Mouse (Mus musculus) forebrain, embryonic 14.5 days (tissue): ENCODE data around the gene Spesp1. TPM values are rescaled to one million over a fixed set of nuclear protein-coding genes. Genes with fewer than 3 reads are reported as not detected.

ENCODE experiments used
- ATAC-seq: fragments of 200-750 bp; cut with Nextera tagmentation; 2 replicates; pipeline ENCODE4 v1.8.0; 2017; ENCODE audit warnings: mild to moderate bottlenecking, moderate library complexity
- DNase-seq: peaks from one replicate; pipeline ENCODE4 v3.0.0-alpha.2; 2015; ENCODE audit warnings: low spot score
- H3K27ac ChIP-seq: fragments of 300-500 bp; sonication (generic); 2 replicates; pipeline ENCODE4 v1.5.1; 2014; ENCODE audit warnings: low read depth, mild to moderate bottlenecking, control low read depth, low read length, moderate library complexity
- H3K27me3 ChIP-seq: fragments of 300-500 bp; sonication (generic); replicated peaks from 2 replicates; pipeline ENCODE4 v1.6.1; 2014; ENCODE audit warnings: low read length, control low read depth, mixed read lengths; ENCODE audit not compliant: control insufficient read depth, insufficient read depth
- H3K36me3 ChIP-seq: fragments of 300-500 bp; sonication (generic); 2 replicates; pipeline ENCODE4 v1.6.1; 2014; ENCODE audit warnings: low read length, control low read depth; ENCODE audit not compliant: control insufficient read depth, insufficient read depth
- H3K4me1 ChIP-seq: fragments of 300-500 bp; sonication (generic); 2 replicates; pipeline ENCODE4 v1.6.1; 2014; ENCODE audit warnings: antibody characterized with exemption, low read length, control low read depth; ENCODE audit not compliant: control insufficient read depth, insufficient read depth
- H3K4me2 ChIP-seq: fragments of 300-500 bp; sonication (generic); 2 replicates; pipeline ENCODE4 v1.6.1; 2014; ENCODE audit warnings: mild to moderate bottlenecking, control low read depth, low read length
- H3K4me3 ChIP-seq: fragments of 300-500 bp; sonication (generic); 2 replicates; pipeline ENCODE4 v1.5.1; 2014; ENCODE audit warnings: low read depth, low read length, control low read depth
- H3K9ac ChIP-seq: fragments of 300-500 bp; sonication (generic); 2 replicates; pipeline ENCODE4 v1.6.1; 2014; ENCODE audit warnings: mild to moderate bottlenecking, low read length, control low read depth, moderate library complexity
- H3K9me3 ChIP-seq: fragments of 300-500 bp; sonication (generic); replicated peaks from 2 replicates; pipeline ENCODE4 v1.6.1; 2016; ENCODE audit warnings: low read length, control low read depth, mixed read lengths; ENCODE audit not compliant: control insufficient read depth
- WGBS: fragments of 180-500 bp; shearing (Covaris S2); extraction: QIAGEN DNeasy Blood & Tissue Kit; methylation state at CpG from one replicate; pipeline ENCODE4 v1.1.7; 2014; 5-methylcytosine and 5-hydroxymethylcytosine counted together
- polyA plus RNA-seq: library from polyadenylated mRNA; unstranded; fragments of >200 nt; fragmentation: Nextera tagmentation; extraction: Ambion mirVana; gene quantifications from 2 replicates; pipeline ENCODE4 v1.2.1, GENCODE M21; 2014

The Spesp1 gene
- polyA plus RNA-seq = not detected in 2 replicates

DNA sequence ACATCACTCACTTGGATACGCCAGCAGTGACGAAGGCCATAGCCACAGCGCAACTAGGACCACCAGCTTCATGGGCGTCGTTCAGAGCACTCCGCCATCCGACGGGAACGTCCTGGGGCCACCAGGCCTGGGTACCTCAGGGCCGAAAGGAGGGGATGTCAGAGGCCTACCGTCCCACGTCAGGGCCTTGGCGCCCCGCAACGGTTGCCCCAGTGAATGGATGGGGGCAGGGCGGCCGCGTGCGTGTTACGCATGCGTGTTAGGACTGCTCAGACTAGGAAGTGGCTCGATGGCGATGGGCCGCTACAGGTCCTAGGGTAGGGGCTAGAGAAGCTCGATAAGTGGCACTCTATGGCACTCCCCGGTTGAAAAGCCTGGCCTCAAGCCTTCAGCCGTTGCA is at the start of gene Spesp1:
Gene Spesp1, minus strand, starts transcription at position 218 of the 400 bp plus-strand sequence.
- H3K9me3 ChIP-seq = no peaks in the 10 kb centered on the region
- DNase-seq (no peak), ATAC-seq (no peak)
- no peaks in the 10 kb centered on the region for H3K4me1 ChIP-seq
- H3K4me2 ChIP-seq = no peak within 1 kb of the TSS
- no peaks in the 10 kb centered on the region for H3K27me3 ChIP-seq
- WGBS = 88% methylated on average over 27 of the region's 27 CpGs
- no peaks in the 10 kb centered on the region for H3K36me3 ChIP-seq
- no peak within 1 kb of the TSS for H3K27ac ChIP-seq
- H3K9ac ChIP-seq = no peak within 1 kb of the TSS
- no peak within 1 kb of the TSS for H3K4me3 ChIP-seq

DNA sequence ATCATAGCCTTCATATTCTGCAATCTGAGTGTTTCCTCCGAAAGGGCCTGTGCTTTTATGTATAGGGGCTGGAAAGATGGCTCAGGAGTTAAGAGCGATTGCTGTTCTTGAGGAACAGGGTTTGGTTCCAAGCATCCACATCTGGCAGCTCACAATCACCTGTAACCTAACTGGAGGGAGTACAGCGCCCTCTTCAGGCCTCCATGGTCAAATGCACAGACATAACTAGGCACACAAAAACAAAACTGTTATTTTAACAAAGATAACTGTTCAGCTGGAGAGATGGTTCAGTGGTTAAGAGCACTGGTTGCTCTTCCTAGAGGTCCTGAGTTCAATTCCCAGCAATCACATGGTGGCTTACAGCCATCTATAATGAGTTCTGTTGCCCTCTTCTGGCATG is 44.0 kb upstream of the Spesp1 start:
- H3K4me2 ChIP-seq = no peak overlapping the region
- ATAC-seq (no peak), DNase-seq (no peak)
- no peak overlapping the region for H3K27ac ChIP-seq
- no peak overlapping the region for H3K4me3 ChIP-seq
- H3K9ac ChIP-seq = no peak overlapping the region
- 72% methylated on average over 3 of the region's 3 CpGs for WGBS
- H3K9me3 ChIP-seq = no peaks in the 10 kb centered on the region
- H3K36me3 ChIP-seq = no peaks in the 10 kb centered on the region
- H3K4me1 ChIP-seq = no peaks in the 10 kb centered on the region
- no peaks in the 10 kb centered on the region for H3K27me3 ChIP-seq

- H3K4me3 ChIP-seq = no peak overlapping the region
- no peaks in the 10 kb centered on the region for H3K36me3 ChIP-seq
- H3K4me2 ChIP-seq = no peak overlapping the region
- no peak overlapping the region for H3K9ac ChIP-seq
- no peaks in the 10 kb centered on the region for H3K4me1 ChIP-seq
- WGBS = 81% methylated on average over 1 of the region's 1 CpGs
- ATAC-seq (no peak), DNase-seq (no peak)
- H3K9me3 ChIP-seq = no peaks in the 10 kb centered on the region
- H3K27me3 ChIP-seq = no peaks in the 10 kb centered on the region
- H3K27ac ChIP-seq = no peak overlapping the region
Measured at GRCm38 (mm10) chr9:62323816-62324215, 41.8 kb upstream of the Spesp1 start.

DNA sequence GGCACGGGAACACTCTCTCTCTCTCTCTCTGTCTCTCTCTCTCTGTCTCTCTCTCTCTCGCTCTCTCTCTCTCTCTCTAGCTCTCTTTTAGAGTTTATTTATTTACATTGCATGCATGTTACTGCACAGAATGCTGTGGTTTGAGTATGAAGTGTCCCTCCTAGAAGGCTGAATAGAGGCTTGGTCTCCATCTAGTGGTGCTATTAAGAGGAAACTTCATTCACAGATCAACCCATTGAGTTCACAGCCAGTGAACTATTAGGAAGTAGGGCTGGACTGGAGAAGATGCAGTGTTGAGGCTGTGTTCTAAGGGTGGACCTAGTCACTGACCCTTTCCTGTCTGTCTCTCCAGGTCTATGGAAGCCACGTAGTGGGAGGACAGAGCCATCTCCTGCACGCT is 36.7 kb upstream of the Spesp1 start:
- DNase-seq (no peak), ATAC-seq (no peak)
- Histone ChIP-seq H3K9me3 (no peaks in the 10 kb centered on the region), H3K4me1 (no peaks in the 10 kb centered on the region), H3K4me3 (no peak overlapping the region), H3K27me3 (no peaks in the 10 kb centered on the region), H3K27ac (no peak overlapping the region), H3K4me2 (no peak overlapping the region), H3K36me3 (no peaks in the 10 kb centered on the region), H3K9ac (no peak overlapping the region)
- 82% methylated on average over 4 of the region's 4 CpGs for WGBS

DNA sequence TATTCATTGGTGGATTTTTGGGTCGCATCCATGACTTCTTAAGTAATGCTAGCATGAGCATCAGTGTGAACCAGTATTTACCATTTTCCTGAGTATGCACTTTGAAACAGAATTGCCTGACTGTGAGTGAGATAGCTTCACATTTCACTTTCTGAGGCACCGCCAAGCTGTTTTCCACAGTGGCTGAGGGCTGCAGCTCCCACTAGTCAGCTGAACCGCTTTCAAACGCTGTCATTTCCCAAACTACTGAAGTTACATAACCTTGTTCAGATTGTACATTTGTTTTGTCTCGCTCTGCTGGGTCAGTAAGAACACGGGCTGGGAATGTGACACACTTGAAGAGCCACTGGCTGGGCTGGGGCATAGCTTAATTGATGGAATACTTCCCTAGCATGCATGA is 33.5 kb upstream of the Spesp1 start:
- no peak overlapping the region for H3K9ac ChIP-seq
- DNase-seq (no peak), ATAC-seq (no peak)
- no peaks in the 10 kb centered on the region for H3K36me3 ChIP-seq
- H3K9me3 ChIP-seq = no peaks in the 10 kb centered on the region
- 94% methylated on average over 6 of the region's 6 CpGs for WGBS
- no peaks in the 10 kb centered on the region for H3K27me3 ChIP-seq
- no peak overlapping the region for H3K4me3 ChIP-seq
- H3K27ac ChIP-seq = no peak overlapping the region
- no peak overlapping the region for H3K4me2 ChIP-seq
- no peaks in the 10 kb centered on the region for H3K4me1 ChIP-seq

- H3K36me3 ChIP-seq = no peaks in the 10 kb centered on the region
- H3K4me2 ChIP-seq = no peak overlapping the region
- no peaks in the 10 kb centered on the region for H3K9me3 ChIP-seq
- DNase-seq = peak; percentile 16
- H3K4me1 ChIP-seq = no peaks in the 10 kb centered on the region
- WGBS = 8% methylated on average over 1 of the region's 1 CpGs
- ATAC-seq = no peak
- H3K4me3 ChIP-seq = no peak overlapping the region
- H3K27me3 ChIP-seq = no peaks in the 10 kb centered on the region
- no peak overlapping the region for H3K27ac ChIP-seq
- H3K9ac ChIP-seq = no peak overlapping the region
Measured at GRCm38 (mm10) chr9:62296891-62297290, 14.9 kb upstream of the Spesp1 start.

GRCm38 (mm10) chr9:62295006-62295698 is 13.1 kb upstream of the Spesp1 start:
- H3K4me1 ChIP-seq = no peaks in the 10 kb centered on the region
- 32% methylated on average over 7 of the region's 7 CpGs for WGBS
- no peak overlapping the region for H3K27ac ChIP-seq
- no peak overlapping the region for H3K4me2 ChIP-seq
- H3K9me3 ChIP-seq = no peaks in the 10 kb centered on the region
- no peaks in the 10 kb centered on the region for H3K36me3 ChIP-seq
- DNase-seq = peak; percentile 90
- H3K27me3 ChIP-seq = no peaks in the 10 kb centered on the region
- no peak; the same call in 1 of the 2 replicates for ATAC-seq
- no peak overlapping the region for H3K4me3 ChIP-seq
- H3K9ac ChIP-seq = no peak overlapping the region

- ATAC-seq = no peak
- H3K27ac ChIP-seq = no peak overlapping the region
- 73% methylated on average over 4 of the region's 4 CpGs for WGBS
Measured at GRCm38 (mm10) chr9:62287633-62288025, 5.6 kb upstream of the Spesp1 start.

DNA sequence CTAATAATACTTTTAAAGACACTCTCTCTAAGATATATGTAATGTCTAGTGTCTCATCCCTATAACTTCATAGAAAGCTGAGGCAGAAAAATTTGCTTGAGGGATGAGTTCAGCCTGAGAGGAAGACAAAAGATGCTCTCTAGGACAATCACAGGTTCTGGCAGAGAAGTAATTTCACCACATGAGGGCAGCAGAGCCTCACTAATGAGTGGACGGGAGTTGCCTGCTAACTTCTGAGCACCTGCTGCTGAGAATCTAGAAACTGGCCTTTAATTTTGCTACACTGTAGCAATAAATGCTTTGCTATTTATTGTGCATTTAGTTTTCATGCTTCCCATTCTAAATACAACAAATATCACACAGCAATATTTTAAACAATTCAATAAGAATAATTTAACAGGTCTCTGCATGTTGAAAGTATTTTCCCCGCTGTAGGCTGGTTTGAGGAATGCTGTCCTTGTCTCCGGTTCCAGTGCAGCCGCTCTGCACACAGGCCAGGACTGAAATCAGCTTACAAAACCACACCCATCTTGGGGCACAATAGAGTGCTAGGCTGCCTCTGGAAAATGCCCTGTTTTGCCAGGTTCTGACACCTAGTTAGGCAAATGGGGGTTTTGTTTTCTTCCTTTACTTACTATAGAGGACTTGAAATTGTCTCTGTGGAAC is 5.1 kb upstream of the Spesp1 start:
- Histone ChIP-seq H3K27me3 (no peaks in the 10 kb centered on the region), H3K36me3 (no peaks in the 10 kb centered on the region), H3K9me3 (no peaks in the 10 kb centered on the region), H3K9ac (no peak overlapping the region), H3K27ac (no peak overlapping the region), H3K4me1 (no peaks in the 10 kb centered on the region), H3K4me2 (no peak overlapping the region), H3K4me3 (no peak overlapping the region)
- DNase-seq = peak; percentile 93
- WGBS = 27% methylated on average over 4 of the region's 4 CpGs
- ATAC-seq = no peak; the same call in 1 of the 2 replicates

More at GRCm38 (mm10) chr9:62287633-62288025, 5.6 kb upstream of the Spesp1 start:
- no peak for DNase-seq
- no peaks in the 10 kb centered on the region for H3K36me3 ChIP-seq
- no peak overlapping the region for H3K9ac ChIP-seq
- no peaks in the 10 kb centered on the region for H3K9me3 ChIP-seq
- no peak overlapping the region for H3K4me3 ChIP-seq
- no peak overlapping the region for H3K4me2 ChIP-seq
- no peaks in the 10 kb centered on the region for H3K27me3 ChIP-seq
- no peaks in the 10 kb centered on the region for H3K4me1 ChIP-seq
